Mouse (Mus musculus): ENCODE measurements around the gene Pfdn5. TPM values are rescaled to one million over a fixed set of nuclear protein-coding genes. Genes with fewer than 3 reads are reported as not detected.
"Not testable (repeated sequence)": the region's sequence is repeated elsewhere in the genome, so short reads cannot be mapped to it uniquely, and the experiment has no call there.

Gene Pfdn5
- polyA plus RNA-seq, 1 experiment from 2014 or later: 267 TPM

DNA sequence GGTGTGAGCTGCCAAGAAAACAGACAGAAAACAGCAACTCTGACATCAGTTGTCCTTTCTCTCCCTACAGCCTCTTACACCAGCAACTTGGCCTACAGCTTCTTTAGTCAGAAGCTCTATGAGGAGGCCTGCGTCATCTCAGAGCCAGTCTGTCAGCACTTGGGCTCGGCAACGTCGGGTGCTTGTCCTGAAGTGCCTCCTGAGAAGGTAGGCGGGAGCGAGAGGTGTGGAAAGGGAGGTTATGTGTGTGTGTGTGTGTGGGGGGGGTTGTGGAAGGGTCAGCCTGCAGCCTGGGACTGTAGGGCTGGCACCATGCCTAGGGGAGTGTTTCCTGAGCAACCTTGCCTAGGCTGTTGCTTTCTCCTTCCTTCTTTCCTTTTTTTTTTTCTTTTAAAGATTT lies 23.4 kb upstream of the Pfdn5 start:
- no peaks in the 10 kb centered on the region for H3K27me3 ChIP-seq (replicated peaks)
- H3K4me1 ChIP-seq (replicated peaks): 0 out of 2 replicates have a peak, but pooled peaks cover 7% of the 10 kb centered on the region
- peak; percentile 70 for ATAC-seq (ENCODE audit: insufficient number of reproducible peaks, low FRiP score)
- H3K9ac ChIP-seq: no peak overlapping the region
- no peak overlapping the region for H3K4me2 ChIP-seq
- H3K36me3 ChIP-seq: peaks cover 74% of the 10 kb centered on the region
- H3K27ac ChIP-seq (ENCODE audit: poor library complexity, severe bottlenecking): peak overlapping the region; percentile 61; the same call in 1 of the 2 replicates
- 16% methylated on average over 6 of the region's 6 CpGs for WGBS
- no peak overlapping the region for H3K4me3 ChIP-seq
- H3K9me3 ChIP-seq (replicated peaks): no peaks in the 10 kb centered on the region

DNA sequence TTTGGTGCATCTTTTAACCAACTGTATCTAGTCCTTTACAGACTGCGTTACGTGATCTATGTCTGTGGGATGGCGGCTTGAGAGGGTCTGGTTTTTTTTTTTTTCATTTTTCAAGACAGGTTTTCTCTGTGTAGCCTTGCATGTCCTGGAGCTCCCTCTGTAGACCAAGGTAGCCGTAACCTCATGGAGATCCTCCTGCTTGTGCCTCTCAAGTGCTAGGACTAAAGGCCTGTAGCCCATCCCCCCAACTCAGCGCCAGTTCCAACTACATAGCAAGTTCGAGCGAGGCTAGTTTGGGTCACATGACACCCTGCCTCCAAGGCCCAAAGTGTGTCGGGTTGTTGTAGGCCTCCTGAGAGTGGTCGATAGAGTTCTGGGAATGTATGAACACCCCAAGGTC lies 17.2 kb upstream of the Pfdn5 start:
- Histone ChIP-seq H3K36me3 (peaks cover 87% of the 10 kb centered on the region), H3K4me3 (no peak overlapping the region), H3K9ac (no peak overlapping the region), H3K4me2 (no peak overlapping the region), H3K4me1 (replicated peaks) (peaks cover 6% of the 10 kb centered on the region; the same call in 1 of the 2 replicates), H3K27ac (ENCODE audit: poor library complexity, severe bottlenecking) (no peak overlapping the region), H3K9me3 (replicated peaks) (no peaks in the 10 kb centered on the region), H3K27me3 (replicated peaks) (no peaks in the 10 kb centered on the region)
- 84% methylated on average over 9 of the region's 9 CpGs for WGBS
- no peak for ATAC-seq (ENCODE audit: insufficient number of reproducible peaks, low FRiP score)

DNA sequence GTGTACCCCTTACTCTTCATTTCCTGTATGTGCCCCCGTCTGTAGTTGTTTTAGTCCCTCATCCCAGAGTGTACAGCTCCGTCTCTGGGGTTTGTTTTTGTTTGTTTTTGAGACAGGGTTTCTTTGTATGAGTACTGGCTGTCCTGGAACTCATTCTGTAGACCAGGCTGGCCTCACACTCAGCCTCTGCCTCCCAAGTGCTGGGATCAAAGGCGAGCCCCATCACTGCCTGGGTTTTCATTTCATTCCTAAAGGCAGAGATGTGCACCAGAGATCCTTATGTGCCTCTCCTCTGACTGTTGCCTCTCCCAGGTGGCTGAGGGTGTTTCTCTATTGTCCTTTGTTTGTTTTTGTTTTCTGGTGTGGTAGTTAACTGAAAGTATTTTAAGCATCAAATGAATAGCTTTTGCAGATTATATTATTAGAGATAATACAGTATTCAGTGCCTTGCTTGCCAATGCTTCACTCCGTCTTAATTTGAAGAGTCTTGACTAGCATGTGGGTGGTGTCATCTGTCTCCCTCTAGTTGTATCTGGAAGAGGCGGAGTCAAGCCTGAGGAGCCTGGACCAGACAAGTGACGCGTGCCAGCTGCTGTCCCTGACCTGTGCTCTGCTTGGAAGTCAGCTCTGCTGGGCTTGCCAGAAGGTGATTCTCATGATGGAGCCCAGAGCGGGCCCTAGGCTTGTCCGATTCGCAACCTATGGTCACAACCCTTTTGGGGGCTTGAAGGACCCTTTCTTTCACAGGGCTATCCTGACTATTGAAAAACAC lies 15.7 kb upstream of the Pfdn5 start:
- H3K9ac ChIP-seq: no peak overlapping the region
- H3K4me1 ChIP-seq (replicated peaks): peaks cover 6% of the 10 kb centered on the region; the same call in 1 of the 2 replicates
- 0 out of 2 replicates have a peak, but pooled peaks have one; percentile 33 for ATAC-seq (ENCODE audit: insufficient number of reproducible peaks, low FRiP score)
- no peak overlapping the region for H3K27ac ChIP-seq (ENCODE audit: poor library complexity, severe bottlenecking)
- no peaks in the 10 kb centered on the region for H3K9me3 ChIP-seq (replicated peaks)
- 64% methylated on average over 10 of the region's 10 CpGs for WGBS
- no peak overlapping the region for H3K4me2 ChIP-seq
- no peaks in the 10 kb centered on the region for H3K27me3 ChIP-seq (replicated peaks)
- H3K36me3 ChIP-seq: peaks cover 88% of the 10 kb centered on the region
- H3K4me3 ChIP-seq: no peak overlapping the region

DNA sequence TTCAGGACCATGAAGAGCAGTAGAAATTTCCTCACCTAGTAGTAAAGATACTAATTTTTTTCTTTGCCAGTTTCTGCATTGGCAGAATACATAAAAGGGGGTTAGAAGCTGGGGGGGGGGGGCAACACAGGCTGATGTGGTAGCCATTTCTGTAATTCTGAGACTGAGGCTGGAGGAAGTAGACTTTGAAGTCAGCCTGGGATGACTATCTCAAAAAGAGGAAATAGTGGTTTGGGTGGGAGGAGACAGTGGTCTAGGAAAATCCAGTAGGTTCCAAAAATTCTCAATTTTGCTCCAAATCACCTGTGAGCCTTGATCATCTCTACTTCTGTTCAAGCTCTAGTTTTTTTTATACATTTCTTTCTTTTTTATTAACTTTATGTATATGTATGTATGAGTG lies 14.4 kb upstream of the Pfdn5 start:
- ATAC-seq (ENCODE audit: insufficient number of reproducible peaks, low FRiP score): no peak
- Histone ChIP-seq H3K36me3 (peaks cover 88% of the 10 kb centered on the region), H3K4me1 (replicated peaks) (peaks cover 6% of the 10 kb centered on the region; the same call in 1 of the 2 replicates), H3K27me3 (replicated peaks) (no peaks in the 10 kb centered on the region), H3K4me2 (no peak overlapping the region), H3K27ac (ENCODE audit: poor library complexity, severe bottlenecking) (no peak overlapping the region), H3K4me3 (no peak overlapping the region), H3K9ac (no peak overlapping the region), H3K9me3 (replicated peaks) (no peaks in the 10 kb centered on the region)

DNA sequence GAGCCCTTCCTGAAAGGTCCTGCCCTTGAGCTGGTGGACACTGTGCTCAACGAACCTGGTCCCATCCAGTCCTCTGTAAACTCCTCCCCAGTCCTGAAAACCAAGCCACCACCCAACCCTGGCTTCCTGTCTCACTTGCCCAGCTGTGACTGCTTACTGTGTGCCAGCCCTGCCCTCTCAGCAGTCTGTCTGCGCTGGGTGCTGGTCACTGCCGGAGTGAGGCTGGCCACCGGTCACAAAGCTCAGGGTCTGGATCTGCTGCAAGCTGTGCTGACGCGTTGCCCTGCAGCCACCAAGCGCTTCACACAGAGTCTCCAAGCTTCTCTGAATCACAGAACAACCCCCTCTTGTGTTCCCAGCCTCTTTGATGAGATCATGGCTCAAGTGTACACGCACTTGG lies 10.6 kb upstream of the Pfdn5 start:
- peaks cover 86% of the 10 kb centered on the region for H3K36me3 ChIP-seq
- no peak overlapping the region for H3K27ac ChIP-seq (ENCODE audit: poor library complexity, severe bottlenecking)
- H3K4me2 ChIP-seq: no peak overlapping the region
- 0 out of 2 replicates have a peak, but pooled peaks cover 2% of the 10 kb centered on the region for H3K4me1 ChIP-seq (replicated peaks)
- H3K27me3 ChIP-seq (replicated peaks): no peaks in the 10 kb centered on the region
- 0 out of 2 replicates have a peak overlapping the region, but pooled peaks have one; percentile 6 for H3K9ac ChIP-seq
- H3K4me3 ChIP-seq: no peak overlapping the region
- no peak for ATAC-seq (ENCODE audit: insufficient number of reproducible peaks, low FRiP score)
- no peaks in the 10 kb centered on the region for H3K9me3 ChIP-seq (replicated peaks)
- 86% methylated on average over 8 of the region's 8 CpGs for WGBS

DNA sequence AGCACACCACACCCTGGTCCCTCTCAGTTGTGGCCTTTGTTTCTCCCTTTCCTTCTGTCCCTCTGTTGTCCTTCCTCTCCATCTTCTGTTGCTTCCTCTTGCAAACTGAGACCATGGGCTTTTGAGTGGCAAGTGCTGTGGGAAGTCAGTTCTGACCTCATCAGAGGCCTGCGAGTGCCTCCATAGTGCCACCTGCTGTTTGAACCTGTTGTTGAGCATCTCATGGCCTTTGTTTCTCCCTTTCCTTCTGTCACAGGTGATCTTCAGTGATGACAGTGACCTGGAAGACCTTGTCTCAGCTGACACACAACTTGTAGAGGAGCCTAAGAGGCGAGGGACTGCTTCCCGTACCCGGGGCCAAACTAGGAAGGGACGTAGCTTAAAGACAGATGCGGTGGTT lies 9.7 kb upstream of the Pfdn5 start:
- no peaks in the 10 kb centered on the region for H3K9me3 ChIP-seq (replicated peaks)
- no peak overlapping the region for H3K4me3 ChIP-seq
- peaks cover 89% of the 10 kb centered on the region for H3K36me3 ChIP-seq
- WGBS: 78% methylated on average over 6 of the region's 6 CpGs
- H3K27me3 ChIP-seq (replicated peaks): no peaks in the 10 kb centered on the region
- no peak overlapping the region for H3K27ac ChIP-seq (ENCODE audit: poor library complexity, severe bottlenecking)
- ATAC-seq (ENCODE audit: insufficient number of reproducible peaks, low FRiP score): no peak
- no peaks in the 10 kb centered on the region for H3K4me1 ChIP-seq (replicated peaks)
- no peak overlapping the region for H3K4me2 ChIP-seq
- no peak overlapping the region for H3K9ac ChIP-seq

DNA sequence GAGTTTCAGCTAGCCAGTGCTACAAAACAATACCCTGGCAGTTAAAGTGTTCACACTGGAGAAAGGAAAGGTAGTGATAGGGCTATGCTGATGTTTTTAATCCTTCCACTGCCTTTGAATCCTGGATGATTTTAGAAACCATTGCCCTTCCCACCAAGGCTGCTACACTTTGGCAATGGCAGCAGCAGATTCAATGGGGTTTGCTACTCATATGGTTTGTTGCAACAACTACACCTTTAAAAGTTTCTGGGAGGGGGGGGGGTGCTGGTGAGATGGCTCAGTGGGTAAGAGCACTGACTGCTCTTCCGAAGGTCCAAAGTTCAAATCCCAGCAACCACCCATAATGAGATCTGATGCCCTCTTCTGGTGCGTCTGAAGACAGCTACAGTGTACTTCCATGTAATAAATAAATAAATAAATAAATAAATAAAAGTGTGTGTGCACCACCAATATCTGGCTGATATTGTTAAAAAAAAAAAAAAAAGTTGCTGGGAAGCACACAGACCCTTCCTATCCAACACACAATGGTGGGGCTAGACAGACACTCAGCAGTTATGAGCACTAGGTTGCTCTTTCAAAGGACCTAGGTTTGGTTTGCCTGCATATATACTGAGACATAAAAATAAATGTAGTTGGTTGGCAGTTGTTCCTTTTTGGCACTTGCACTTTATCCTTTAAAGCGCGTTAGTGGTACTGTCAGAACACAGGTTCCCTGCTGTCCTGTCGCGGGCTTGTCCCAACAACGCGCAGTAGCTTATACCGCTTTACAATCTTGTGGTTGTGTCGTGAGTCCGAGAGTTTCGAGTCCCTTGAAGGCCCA lies 1.1 kb upstream of the Pfdn5 start:
- no peaks in the 10 kb centered on the region for H3K9me3 ChIP-seq (replicated peaks)
- no peak overlapping the region for H3K9ac ChIP-seq
- peak overlapping the region; percentile 74 for H3K4me2 ChIP-seq
- peaks cover 62% of the 10 kb centered on the region for H3K36me3 ChIP-seq
- no peaks in the 10 kb centered on the region for H3K27me3 ChIP-seq (replicated peaks)
- H3K4me3 ChIP-seq: no peak overlapping the region; the same call in 1 of the 2 replicates
- no peak for ATAC-seq (ENCODE audit: insufficient number of reproducible peaks, low FRiP score)
- H3K4me1 ChIP-seq (replicated peaks): peaks cover 13% of the 10 kb centered on the region
- H3K27ac ChIP-seq (ENCODE audit: poor library complexity, severe bottlenecking): no peak overlapping the region
- WGBS: 75% methylated on average over 12 of the region's 12 CpGs

DNA sequence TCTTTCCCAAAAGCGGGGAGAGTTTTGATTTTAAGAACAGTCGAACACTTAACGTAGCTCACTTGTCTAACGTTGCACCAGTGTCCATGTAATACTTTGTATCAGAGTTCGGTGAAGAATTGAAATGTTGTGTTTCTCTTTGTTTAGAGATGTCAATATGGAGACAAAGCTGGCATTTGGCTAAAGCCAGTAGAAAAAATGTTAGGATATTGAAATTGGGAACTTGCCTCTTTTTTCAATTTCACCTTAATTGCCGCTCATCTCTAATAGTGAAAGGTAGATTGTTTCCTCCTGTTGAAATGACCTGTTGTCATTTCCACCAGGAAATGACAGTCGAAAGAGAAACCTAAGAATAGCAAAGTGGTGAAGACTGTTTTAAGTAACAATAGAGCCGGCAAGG lies 976 bp downstream of the Pfdn5 start:
- 52% methylated on average over 8 of the region's 8 CpGs for WGBS
- ATAC-seq (ENCODE audit: insufficient number of reproducible peaks, low FRiP score): no peak
- H3K27me3 ChIP-seq (replicated peaks): no peaks in the 10 kb centered on the region
- H3K36me3 ChIP-seq: peaks cover 52% of the 10 kb centered on the region
- H3K4me2 ChIP-seq: peak overlapping the region; percentile 74
- H3K9ac ChIP-seq: peak overlapping the region; percentile 92
- H3K4me1 ChIP-seq (replicated peaks): peaks cover 18% of the 10 kb centered on the region
- H3K9me3 ChIP-seq (replicated peaks): no peaks in the 10 kb centered on the region
- H3K27ac ChIP-seq (ENCODE audit: poor library complexity, severe bottlenecking): no peak overlapping the region
- peak overlapping the region; percentile 94 for H3K4me3 ChIP-seq

DNA sequence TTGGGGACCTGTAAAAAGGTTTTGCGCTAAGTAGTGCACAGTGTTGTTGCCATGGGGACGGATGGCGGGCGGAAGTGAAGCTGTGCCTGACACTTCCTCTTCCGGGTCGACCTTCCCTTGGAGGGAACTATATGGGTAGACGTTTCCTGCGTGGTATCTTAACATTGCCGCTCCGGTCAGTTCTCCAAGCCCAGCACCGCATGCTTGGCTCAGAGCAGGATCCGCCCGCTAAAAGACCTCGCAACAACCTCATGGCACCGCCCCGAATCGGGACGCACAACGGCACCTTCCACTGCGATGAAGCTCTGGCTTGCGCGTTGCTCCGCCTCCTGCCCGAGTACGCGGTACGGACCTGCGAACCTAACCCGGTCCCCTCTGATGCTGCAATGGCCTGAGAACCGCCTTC lies 5.7 kb downstream of the Pfdn5 start, which contains the start of gene Myg1:
Gene Myg1 (plus strand): TSS at position 100 of the 406 bp plus-strand sequence.
- no peaks in the 10 kb centered on the region for H3K27me3 ChIP-seq (replicated peaks)
- H3K4me2 ChIP-seq: peak within 1 kb of the TSS; percentile 89
- H3K9ac ChIP-seq: peak within 1 kb of the TSS; percentile 89
- H3K4me3 ChIP-seq: peak within 1 kb of the TSS; percentile 70
- peak within 1 kb of the TSS; percentile 71 for H3K27ac ChIP-seq (ENCODE audit: poor library complexity, severe bottlenecking)
- H3K36me3 ChIP-seq: peaks cover 58% of the 10 kb centered on the region
- peak; percentile 90 for ATAC-seq (ENCODE audit: insufficient number of reproducible peaks, low FRiP score)
- WGBS: under 1% methylated on average over 30 of the region's 30 CpGs
- H3K4me1 ChIP-seq (replicated peaks): peaks cover 27% of the 10 kb centered on the region
- H3K9me3 ChIP-seq (replicated peaks): no peaks in the 10 kb centered on the region

DNA sequence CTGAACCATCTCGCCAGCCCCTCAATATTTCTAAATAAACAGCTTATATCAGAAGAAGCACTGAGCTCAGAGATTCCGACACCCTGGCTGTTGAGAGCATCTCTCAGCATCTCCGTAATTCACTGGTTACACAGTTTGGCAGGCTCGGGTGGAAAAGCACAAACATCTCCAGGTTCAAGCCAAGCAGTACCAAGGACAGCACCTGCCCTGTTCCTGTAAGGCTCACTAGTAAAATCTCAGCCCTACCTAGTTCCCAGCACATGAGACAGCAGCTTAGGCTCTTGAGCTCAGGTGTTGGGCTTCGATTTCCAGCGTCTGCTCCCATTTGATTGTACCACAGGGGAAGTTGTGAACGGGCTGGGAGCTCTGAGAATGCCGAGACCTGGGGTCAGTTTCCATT lies 9.3 kb downstream of the Pfdn5 start:
- Histone ChIP-seq H3K4me2 (no peak overlapping the region), H3K9ac (no peak overlapping the region), H3K4me3 (no peak overlapping the region), H3K27me3 (replicated peaks) (no peaks in the 10 kb centered on the region), H3K4me1 (replicated peaks) (peaks cover 19% of the 10 kb centered on the region), H3K36me3 (peaks cover 73% of the 10 kb centered on the region), H3K9me3 (replicated peaks) (no peaks in the 10 kb centered on the region), H3K27ac (ENCODE audit: poor library complexity, severe bottlenecking) (no peak overlapping the region)
- no peak for ATAC-seq (ENCODE audit: insufficient number of reproducible peaks, low FRiP score)
- WGBS: 85% methylated on average over 8 of the region's 8 CpGs

DNA sequence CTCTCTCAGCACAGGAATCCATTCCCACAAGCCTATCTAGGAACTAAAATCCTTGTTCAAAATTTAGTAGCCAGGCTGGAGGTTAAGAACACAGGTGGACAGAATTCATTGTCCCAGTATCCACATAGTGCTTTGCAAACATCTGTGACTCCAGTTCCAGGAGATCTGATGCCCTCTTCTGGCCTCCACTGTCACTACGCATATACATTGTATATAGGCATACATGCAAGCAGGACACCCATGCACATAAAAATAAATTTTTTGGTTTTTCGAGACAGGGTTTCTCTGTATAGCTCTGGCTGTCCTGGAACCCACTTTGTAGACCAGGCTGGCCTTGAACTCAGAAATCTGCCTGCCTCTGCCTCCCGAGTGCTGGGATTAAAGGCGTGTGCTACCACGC lies 10.0 kb downstream of the Pfdn5 start:
- Histone ChIP-seq H3K36me3 (peaks cover 70% of the 10 kb centered on the region), H3K4me1 (replicated peaks) (peaks cover 19% of the 10 kb centered on the region)
- not testable (repeated sequence) for H3K9me3 ChIP-seq (replicated peaks); H3K27ac ChIP-seq (ENCODE audit: poor library complexity, severe bottlenecking); H3K27me3 ChIP-seq (replicated peaks); H3K9ac ChIP-seq; H3K4me3 ChIP-seq; H3K4me2 ChIP-seq; ATAC-seq (ENCODE audit: insufficient number of reproducible peaks, low FRiP score)
- WGBS: 91% methylated on average over 5 of the region's 5 CpGs

Measured in heart, embryonic 12.5 days (tissue).